Mouse (Mus musculus): ENCODE data around the gene Masp2.

GRCm38 (mm10) chr4:148590421-148591170 is 11.8 kb upstream of the Masp2 start:
- no peak for TF ChIP-seq CTCF (IDR thresholded peaks at IDR 0.05; ENCODE audit: low read depth)
- TF ChIP-seq EP300 (IDR thresholded peaks at IDR 0.05; ENCODE audit: low read depth) = no peak
